Mouse (Mus musculus): ENCODE measurements around the gene Zfp300. TPM values are rescaled to one million over a fixed set of nuclear protein-coding genes. Genes with fewer than 3 reads are reported as not detected.

Gene Zfp300
- total RNA-seq (2017): 1.7 and 1.9 TPM in 2 replicates

- ATAC-seq (replicated peaks in 1 of 2; ENCODE audit: insufficient read depth in 1 of 2, low FRiP score in 2 of 2, low TSS enrichment in 1 of 2, low read depth in 1 of 2, poor library complexity in 2 of 2, severe bottlenecking in 2 of 2): peak; percentile 67 to 72
Observed at GRCm38 (mm10) chrX:21088983-21089866, at the start of gene Zfp300. Zfp300 (minus strand) TSS chrX:21089527.

GRCm38 (mm10) chrX:21115520-21115919, 26.2 kb upstream of the Zfp300 start, which contains the start of gene Ssxa1:
Ssxa1 (plus strand) TSS chrX:21115820.
- ATAC-seq (replicated peaks in 1 of 2; ENCODE audit: insufficient read depth in 1 of 2, low FRiP score in 2 of 2, low TSS enrichment in 1 of 2, low read depth in 1 of 2, poor library complexity in 2 of 2, severe bottlenecking in 2 of 2): no peak

- ATAC-seq (replicated peaks in 1 of 2; ENCODE audit: insufficient read depth in 1 of 2, low FRiP score in 2 of 2, low TSS enrichment in 1 of 2, low read depth in 1 of 2, poor library complexity in 2 of 2, severe bottlenecking in 2 of 2): no peak
Observed at GRCm38 (mm10) chrX:21089867-21090239, 526 bp upstream of the Zfp300 start.

GRCm38 (mm10) chrX:21088645-21088982, 713 bp downstream of the Zfp300 start:
- no peak; a peak in 1 of 4 replicates for ATAC-seq (replicated peaks in 1 of 2; ENCODE audit: insufficient read depth in 1 of 2, low FRiP score in 2 of 2, low TSS enrichment in 1 of 2, low read depth in 1 of 2, poor library complexity in 2 of 2, severe bottlenecking in 2 of 2)

GRCm38 (mm10) chrX:21068106-21068505, 21.2 kb downstream of the Zfp300 start, which contains the start of gene Spaca5:
Spaca5 (plus strand) TSS chrX:21068406.
- ATAC-seq (replicated peaks in 1 of 2; ENCODE audit: insufficient read depth in 1 of 2, low FRiP score in 2 of 2, low TSS enrichment in 1 of 2, low read depth in 1 of 2, poor library complexity in 2 of 2, severe bottlenecking in 2 of 2): no peak

- no peak for ATAC-seq (replicated peaks in 1 of 2; ENCODE audit: insufficient read depth in 1 of 2, low FRiP score in 2 of 2, low TSS enrichment in 1 of 2, low read depth in 1 of 2, poor library complexity in 2 of 2, severe bottlenecking in 2 of 2)
Observed at GRCm38 (mm10) chrX:21062544-21062890, 26.8 kb downstream of the Zfp300 start.

GRCm38 (mm10) chrX:21061866-21062543, 27.3 kb downstream of the Zfp300 start, which contains the start of gene Zfp182:
Zfp182 (minus strand) TSS chrX:21062316.
- ATAC-seq (replicated peaks in 1 of 2; ENCODE audit: insufficient read depth in 1 of 2, low FRiP score in 2 of 2, low TSS enrichment in 1 of 2, low read depth in 1 of 2, poor library complexity in 2 of 2, severe bottlenecking in 2 of 2): peak; percentile 97 to 99

GRCm38 (mm10) chrX:21061460-21061859, 27.9 kb downstream of the Zfp300 start:
- no peak; a peak in 1 of 4 replicates for ATAC-seq (replicated peaks in 1 of 2; ENCODE audit: insufficient read depth in 1 of 2, low FRiP score in 2 of 2, low TSS enrichment in 1 of 2, low read depth in 1 of 2, poor library complexity in 2 of 2, severe bottlenecking in 2 of 2)

Other genes with a start within 250 kb of the Zfp300 start
- gene Timp1, start 219.4 kb downstream of the Zfp300 start, total RNA-seq (2017): not detected in 2 replicates
- not detected in 2 replicates for gene Syn1, start 168.5 kb downstream of the Zfp300 start, total RNA-seq (2017)
- 10.0 and 17.5 TPM in 2 replicates for gene Cfp, start 158.0 kb downstream of the Zfp300 start, total RNA-seq (2017)
- 4.4 and 6.7 TPM in 2 replicates for gene Elk1, start 138.9 kb downstream of the Zfp300 start, total RNA-seq (2017)
- gene Uxt, start 127.5 kb downstream of the Zfp300 start, total RNA-seq (2017): 20.3 and 39.4 TPM in 2 replicates
- 22.3 and 23.6 TPM in 2 replicates for gene Zfp182, start 27.2 kb downstream of the Zfp300 start, total RNA-seq (2017)
- not detected in 2 replicates for gene Spaca5, start 21.1 kb downstream of the Zfp300 start, total RNA-seq (2017)
- not detected in 2 replicates for gene Ssxa1, start 26.3 kb upstream of the Zfp300 start, total RNA-seq (2017)
- gene Gm21876, start 86.1 kb upstream of the Zfp300 start, total RNA-seq (2017): not detected in 2 replicates